Mouse (Mus musculus) G1E (cell line): ENCODE results near the gene Fem1a. TPM values are rescaled to one million over a fixed set of nuclear protein-coding genes. Genes with fewer than 3 reads are reported as not detected.

Source experiments
- ATAC-seq: 2 replicates; pipeline ENCODE4 v1.8.0; 2016; ENCODE audit warnings: mild to moderate bottlenecking; ENCODE audit not compliant: insufficient number of reproducible peaks, poor library complexity, low FRiP score, severe bottlenecking; ENCODE audit errors: extremely low read depth
- DNase-seq: peaks from one replicate; pipeline ENCODE4 v3.0.0; 2012; ENCODE audit warnings: low spot score
- H3K27me3 ChIP-seq: 2 replicates; pipeline ENCODE4 v1.6.1; 2012; ENCODE audit warnings: mild to moderate bottlenecking, low read length, inconsistent platforms; ENCODE audit not compliant: insufficient read depth
- H3K36me3 ChIP-seq: replicated peaks from 2 replicates; pipeline ENCODE3; 2012; ENCODE audit warnings: mild to moderate bottlenecking, inconsistent platforms
- H3K4me1 ChIP-seq: 2 replicates; pipeline ENCODE4 v1.6.1; 2012; ENCODE audit warnings: low read depth, low read length, inconsistent platforms, mixed read lengths; ENCODE audit not compliant: insufficient read depth
- H3K4me3 ChIP-seq: 2 replicates; pipeline ENCODE4 v1.5.1; 2012; ENCODE audit warnings: low read depth, mild to moderate bottlenecking, inconsistent platforms, low read length, moderate library complexity, mixed read lengths
- H3K9me3 ChIP-seq: replicated peaks from 2 replicates; pipeline ENCODE4 v1.6.1; 2012; ENCODE audit warnings: inconsistent platforms
- CTCF ChIP-seq: IDR thresholded peaks from 2 replicates; pipeline ENCODE4 v1.5.1; 2012; ENCODE audit warnings: low read depth, low read length, inconsistent platforms, mixed read lengths
- GATA1 ChIP-seq: IDR thresholded peaks from 2 replicates; pipeline ENCODE4 v1.6.1; 2012; ENCODE audit warnings: borderline replicate concordance, low read length, inconsistent platforms, mixed read lengths
- GATA2 ChIP-seq: IDR thresholded peaks from 2 replicates; pipeline ENCODE4 v1.6.1; 2012; ENCODE audit warnings: low read depth, low read length, inconsistent platforms, borderline replicate concordance
- POLR2AphosphoS5 ChIP-seq: IDR thresholded peaks from 2 replicates; pipeline ENCODE4 v1.6.1; 2012; ENCODE audit warnings: low read depth, low read length, inconsistent platforms; ENCODE audit not compliant: insufficient replicate concordance
- TAL1 ChIP-seq: conservative IDR thresholded peaks from 2 replicates; pipeline ENCODE4 v1.6.1; 2012; ENCODE audit warnings: low read depth, low read length, inconsistent platforms, mixed read lengths
- polyA plus RNA-seq: library from polyadenylated mRNA; stranded (reverse); fragments of >175 nt; gene quantifications from 2 replicates; pipeline ENCODE4 v1.2.3, GENCODE M21; 2012
- total RNA-seq, 2 experiments: library from RNA; stranded (forward) in 1 of 2; stranded (reverse) in 1 of 2; fragments of 200-1000 nt in 1 of 2; fragments of >200 nt in 1 of 2; fragmentation: Nextera tagmentation in 1 of 2; gene quantifications; 2 replicates each; pipeline ENCODE4 v1.2.3; 2014 to 2017

Fem1a gene
- total and polyA plus RNA-seq, 3 experiments: 14.4 to 20.1 (median 17.8) TPM

- H3K36me3 ChIP-seq: peaks cover 15% of the 10 kb centered on the region
- peak overlapping the region; percentile 71 for H3K4me3 ChIP-seq
- H3K9me3 ChIP-seq: no peaks in the 10 kb centered on the region
- peaks cover 10% of the 10 kb centered on the region for H3K27me3 ChIP-seq
- ATAC-seq (peak; percentile 67), DNase-seq (peak; percentile 86)
- TF ChIP-seq TAL1 (no peak), GATA2 (no peak), POLR2AphosphoS5 (no peak), GATA1 (no peak), CTCF (no peak)
- H3K4me1 ChIP-seq: peaks cover 72% of the 10 kb centered on the region
Measured at GRCm38 (mm10) chr17:56290388-56291170, 34.0 kb downstream of the Fem1a start.

GRCm38 (mm10) chr17:56291171-56291511 is 34.5 kb downstream of the Fem1a start:
- H3K27me3 ChIP-seq: peaks cover 12% of the 10 kb centered on the region
- peak; percentile 90 for DNase-seq
- H3K4me1 ChIP-seq: peaks cover 71% of the 10 kb centered on the region

GRCm38 (mm10) chr17:56291826-56292475 is 35.3 kb downstream of the Fem1a start:
- DNase-seq (no peak), ATAC-seq (no peak)
- peaks cover 20% of the 10 kb centered on the region for H3K27me3 ChIP-seq
- H3K36me3 ChIP-seq: peaks cover 2% of the 10 kb centered on the region
- no peak overlapping the region; the same call in 1 of the 2 replicates for H3K4me3 ChIP-seq
- peaks cover 66% of the 10 kb centered on the region for H3K4me1 ChIP-seq
- no peak for TF ChIP-seq GATA1
- TF ChIP-seq TAL1: no peak
- H3K9me3 ChIP-seq: no peaks in the 10 kb centered on the region

More at GRCm38 (mm10) chr17:56291171-56291511, 34.5 kb downstream of the Fem1a start:
- peak; percentile 71 for ATAC-seq
- TF ChIP-seq GATA1: no peak
- TF ChIP-seq POLR2AphosphoS5: no peak
- no peak for TF ChIP-seq GATA2
- TF ChIP-seq TAL1: no peak
- TF ChIP-seq CTCF: peak; percentile 85
- H3K4me3 ChIP-seq: peak overlapping the region; percentile 71; the same call in 1 of the 2 replicates
- H3K9me3 ChIP-seq: no peaks in the 10 kb centered on the region
- peaks cover 10% of the 10 kb centered on the region for H3K36me3 ChIP-seq

DNA sequence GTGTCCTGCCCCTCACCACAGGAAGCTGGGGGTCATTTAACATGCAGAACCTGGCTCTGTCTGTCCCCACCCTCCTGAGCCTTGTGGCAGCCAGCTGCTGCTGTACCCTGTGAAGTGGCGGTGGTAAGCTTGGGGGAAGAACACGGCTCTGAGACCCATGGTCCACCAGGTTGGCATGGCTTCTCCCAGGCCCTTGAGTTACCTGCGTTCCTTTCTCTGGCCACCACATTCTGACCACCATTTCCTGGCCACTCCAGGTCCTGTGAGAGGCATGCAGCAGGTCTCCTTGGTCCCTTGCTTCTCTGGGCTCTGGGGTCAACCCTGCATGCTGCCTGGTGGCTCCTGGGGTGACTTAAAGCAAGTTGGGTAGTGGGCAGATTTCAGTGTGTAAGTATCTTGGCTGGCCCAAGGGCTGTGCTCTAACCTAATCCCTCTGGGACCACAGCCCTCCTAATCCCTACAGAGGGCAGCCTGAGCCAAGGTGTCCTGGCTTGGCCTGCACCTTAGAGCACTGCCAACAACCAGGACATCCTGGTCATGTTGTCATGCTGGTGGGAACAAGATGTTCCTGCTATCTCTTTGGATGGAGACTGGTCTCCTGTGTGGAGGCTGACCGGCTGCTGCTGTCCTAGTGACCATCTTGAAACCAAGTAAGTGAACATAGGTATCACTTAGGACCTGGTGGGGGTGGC is 36.1 kb downstream of the Fem1a start, which contains the start of gene Plin3:
TSS of gene Plin3 (minus strand) at position 343 of the 692 bp plus-strand sequence.
- Histone ChIP-seq H3K4me3 (no peak within 1 kb of the TSS; the same call in 1 of the 2 replicates), H3K36me3 (no peaks in the 10 kb centered on the region), H3K4me1 (peaks cover 60% of the 10 kb centered on the region), H3K9me3 (no peaks in the 10 kb centered on the region), H3K27me3 (peaks cover 24% of the 10 kb centered on the region)
- TF ChIP-seq GATA2 (no peak), CTCF (no peak), GATA1 (no peak), POLR2AphosphoS5 (no peak), TAL1 (no peak)
- ATAC-seq (no peak), DNase-seq (no peak)

DNA sequence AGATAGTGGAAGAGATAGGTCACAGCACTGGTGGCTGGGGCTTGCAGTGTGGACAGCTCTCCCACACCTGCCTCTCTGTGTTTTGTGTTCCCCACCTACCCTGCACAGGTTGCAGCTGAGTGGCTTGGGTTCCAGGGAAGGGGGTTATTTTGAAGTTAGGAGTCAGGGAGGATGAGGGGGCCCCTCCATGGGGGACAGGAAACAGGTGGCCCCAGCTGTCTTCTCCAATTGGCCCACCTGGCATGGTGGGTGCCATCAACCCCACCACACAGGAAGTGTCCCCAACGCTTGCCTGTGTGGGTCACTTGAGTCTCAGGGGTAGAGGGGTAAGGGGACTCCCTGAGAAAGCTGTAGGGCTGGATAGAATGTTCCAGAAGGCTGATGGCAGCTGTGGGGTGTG is 36.7 kb downstream of the Fem1a start:
- TF ChIP-seq CTCF (no peak), TAL1 (no peak), POLR2AphosphoS5 (no peak), GATA1 (no peak), GATA2 (no peak)
- Histone ChIP-seq H3K36me3 (no peaks in the 10 kb centered on the region), H3K9me3 (no peaks in the 10 kb centered on the region), H3K4me1 (peaks cover 54% of the 10 kb centered on the region), H3K4me3 (no peak overlapping the region), H3K27me3 (peaks cover 26% of the 10 kb centered on the region)
- no peak for ATAC-seq
- no peak for DNase-seq

- ATAC-seq: no peak
- Histone ChIP-seq H3K36me3 (no peaks in the 10 kb centered on the region), H3K27me3 (peaks cover 32% of the 10 kb centered on the region), H3K4me3 (no peak overlapping the region), H3K4me1 (peaks cover 46% of the 10 kb centered on the region), H3K9me3 (no peaks in the 10 kb centered on the region)
- no peak for DNase-seq
- no peak for TF ChIP-seq TAL1
- TF ChIP-seq GATA1: no peak
- TF ChIP-seq CTCF: no peak
- no peak for TF ChIP-seq GATA2
- TF ChIP-seq POLR2AphosphoS5: no peak
Measured at GRCm38 (mm10) chr17:56294241-56294640, 37.6 kb downstream of the Fem1a start.
